Mouse (Mus musculus): ENCODE data around the gene Ms4a18. TPM values are rescaled to one million over a fixed set of nuclear protein-coding genes. Genes with fewer than 3 reads are reported as not detected.

The Ms4a18 gene
- total RNA-seq, 2 experiments from 2014 or later: not detected

DNA sequence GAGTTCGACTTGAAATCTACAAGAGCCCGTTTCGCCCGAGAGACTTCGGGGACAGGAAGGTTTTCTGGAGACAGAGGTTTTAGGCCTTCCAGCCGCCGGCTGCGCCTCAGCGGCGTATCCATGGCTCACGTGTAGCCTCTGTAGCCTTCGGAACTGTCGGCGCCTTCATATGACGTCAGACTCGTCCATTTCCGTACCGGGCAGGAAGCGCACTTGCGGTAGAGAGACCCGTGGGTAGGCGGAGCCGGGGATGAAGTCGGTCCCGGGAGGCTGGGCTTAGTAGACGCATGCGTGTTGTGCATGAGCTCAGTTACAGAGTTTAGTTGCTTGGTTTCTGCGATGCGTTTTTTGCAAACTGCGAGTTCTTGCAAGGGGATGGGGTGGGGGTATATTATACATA, 68.7 kb downstream of the Ms4a18 start, which contains the start of gene Ccdc86:
Gene Ccdc86 (minus strand): TSS at position 155 of the 400 bp plus-strand sequence.
- peak; percentile 98 for DNase-seq
- intact Hi-C loops (cut with DNase I; ENCODE audit: low total_unique reads): no loop called here

DNA sequence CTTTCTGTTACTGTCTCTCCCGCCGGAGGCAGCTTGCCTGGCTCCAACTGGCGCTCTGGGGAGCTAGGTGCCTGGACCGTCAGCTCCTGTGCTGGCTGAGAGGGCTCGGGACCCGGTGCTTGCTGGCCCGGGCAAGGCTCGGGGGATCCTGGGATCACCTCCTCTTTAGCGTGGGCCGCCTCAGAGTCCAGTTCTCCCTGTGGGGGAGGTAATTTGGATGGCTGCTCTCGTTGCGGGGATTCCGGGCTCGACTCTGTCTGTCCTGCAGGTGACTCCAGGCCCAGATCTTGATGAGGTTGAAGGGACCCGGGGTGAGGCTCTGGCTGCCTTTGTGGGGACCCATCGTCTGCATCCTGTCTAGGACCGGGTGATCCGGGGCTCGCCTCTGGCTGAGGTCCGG, 69.4 kb downstream of the Ms4a18 start:
- intact Hi-C loops (cut with DNase I; ENCODE audit: low total_unique reads): no loop called here
- DNase-seq: no peak

- DNase-seq: no peak
- intact Hi-C loops (cut with DNase I; ENCODE audit: low total_unique reads): no loop called here
Observed at GRCm38 (mm10) chr19:10947219-10947618, 70.6 kb downstream of the Ms4a18 start.

Other genes with a start within 250 kb of the Ms4a18 start
- gene Cd6, start 188.0 kb downstream of the Ms4a18 start, total RNA-seq (2021): not detected
- gene Slc15a3, start 178.3 kb downstream of the Ms4a18 start, total RNA-seq (2021): under 1 TPM; 0.22 to 0.35 TPM
- gene Tmem132a, start 148.1 kb downstream of the Ms4a18 start, total RNA-seq (2021): 10 to 100 TPM; 12.9 to 17.3 TPM
- gene Tmem109, start 136.0 kb downstream of the Ms4a18 start, total RNA-seq (2021): 100 to 1,000 TPM; 193 to 196 TPM
- 100 to 1,000 TPM; 192 to 194 TPM for gene Prpf19, start 122.8 kb downstream of the Ms4a18 start, total RNA-seq (2021)
- gene Zp1, start 97.4 kb downstream of the Ms4a18 start, total RNA-seq (2021): under 1 TPM in 1 of 2 experiments, not detected in 1; 0.51 TPM
- under 1 TPM in 1 of 2 experiments, not detected in 1; 0.08 TPM for gene Ptgdr2, start 80.9 kb downstream of the Ms4a18 start, total RNA-seq (2021)
- gene Ccdc86, start 68.8 kb downstream of the Ms4a18 start, total RNA-seq (2021): 10 to 100 TPM; 17.7 to 25.7 TPM
- gene Ms4a10, start 43.4 kb downstream of the Ms4a18 start, total RNA-seq (2021): not detected
- not detected for gene Ms4a15, start 24.8 kb downstream of the Ms4a18 start, total RNA-seq (2021)
- under 1 TPM; 0.71 to 0.78 TPM for gene Ms4a8a, start 63.1 kb upstream of the Ms4a18 start, total RNA-seq (2021)
- under 1 TPM in 1 of 2 experiments, not detected in 1; 0.23 TPM for gene 1700017D01Rik, start 112.8 kb upstream of the Ms4a18 start, total RNA-seq (2021)
- gene 1700025F22Rik, start 147.3 kb upstream of the Ms4a18 start, total RNA-seq (2021): not detected
- not detected for gene Ms4a13, start 178.7 kb upstream of the Ms4a18 start, total RNA-seq (2021)
- gene Ms4a12, start 214.4 kb upstream of the Ms4a18 start, total RNA-seq (2021): not detected
- under 1 TPM in 1 of 2 experiments, not detected in 1; 0.10 TPM for gene Ms4a1, start 248.2 kb upstream of the Ms4a18 start, total RNA-seq (2021)

Measured in gastrocnemius, postnatal 14 days (tissue).